Mouse (Mus musculus) spleen, adult 2 months (tissue): ENCODE measurements at regions not wholly inside any gene's neighbourhood (a gene's known extent, or its start where the extent isn't known, plus 50 kb on each side); places are given as distances from the start of the nearest gene placed in this dataset.

ENCODE experiments used
- CTCF ChIP-seq: fragments of 200-500 bp; IDR thresholded peaks from 2 replicates; pipeline ENCODE4 v1.5.1; 2011; ENCODE audit warnings: mild to moderate bottlenecking, inconsistent platforms; ENCODE audit not compliant: insufficient read depth, insufficient read length, insufficient replicate concordance; ENCODE audit errors: extremely low read depth
- POLR2A ChIP-seq: fragments of 200-500 bp; IDR thresholded peaks from 2 replicates; pipeline ENCODE4 v1.6.1; 2011; ENCODE audit warnings: low read depth, low read length, inconsistent platforms

DNA sequence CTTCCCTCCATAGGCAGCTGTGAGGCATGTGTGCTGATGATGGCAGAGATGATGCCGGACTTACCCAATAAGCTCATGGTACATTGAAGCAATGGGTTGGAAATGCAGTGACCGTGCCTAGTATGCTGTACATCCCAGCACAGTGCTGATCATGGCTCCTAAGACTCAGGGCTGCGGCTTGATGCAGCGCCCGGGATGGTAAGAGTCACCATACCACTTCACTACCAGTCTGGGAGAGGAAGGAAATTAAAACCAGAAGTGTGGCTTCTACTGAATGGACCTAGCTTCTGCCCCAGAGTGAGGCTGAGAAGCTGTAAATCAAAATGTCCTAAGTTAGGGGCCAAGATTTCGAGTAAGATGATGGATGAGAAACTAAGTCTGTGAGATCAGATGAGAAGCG is 420.0 kb downstream of the Rps24 start:
- TF ChIP-seq POLR2A = no peak
- no peak for TF ChIP-seq CTCF
